Mouse (Mus musculus): ENCODE results near the gene Acot11.

DNA sequence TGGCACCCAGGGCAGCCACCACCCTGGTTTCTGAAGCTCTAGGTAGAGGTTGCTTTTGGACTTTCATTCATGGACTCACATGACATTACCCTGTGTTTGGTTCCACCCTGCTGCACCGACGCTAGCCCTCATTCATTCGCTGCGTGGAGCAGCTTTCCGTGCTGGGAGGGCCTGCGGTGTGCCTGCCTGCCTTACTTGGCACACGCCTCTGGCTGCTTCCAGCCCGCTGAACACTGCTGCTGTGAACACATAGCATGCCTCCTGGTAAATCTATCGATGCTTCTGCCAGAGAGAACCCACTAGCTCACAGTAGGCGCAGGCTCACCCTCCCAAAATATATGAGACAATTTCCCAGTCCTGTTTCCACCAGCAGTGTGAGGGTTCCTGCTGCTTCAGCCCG lies 100.4 kb downstream of the Acot11 start:
- TF ChIP-seq CTCF (IDR thresholded peaks at IDR 0.05) (no peak), EP300 (IDR thresholded peaks at IDR 0.05) (no peak)

All from lung, postnatal 0 days (tissue).